Mouse (Mus musculus) heart, adult 2 months (tissue): ENCODE measurements around the gene Zfp771.

Experiments
- CTCF ChIP-seq: fragments of 200-600 bp; IDR thresholded peaks from 2 replicates; pipeline ENCODE4 v1.8.1; 2022; ENCODE audit warnings: antibody characterized with exemption, mild to moderate bottlenecking, moderate library complexity
- POLR2A ChIP-seq: fragments of 200-500 bp; IDR thresholded peaks from 2 replicates; pipeline ENCODE4 v1.6.1; 2011; ENCODE audit warnings: mild to moderate bottlenecking, low read depth, low read length, control low read depth; ENCODE audit not compliant: insufficient read depth

GRCm38 (mm10) chr7:127260309-127261111 is 16.4 kb downstream of the Zfp771 start, which contains the start of gene Dctpp1:
- TF ChIP-seq POLR2A, result peak; percentile 80
- peak; percentile 89 for TF ChIP-seq CTCF
